Mouse (Mus musculus) bone marrow macrophage, adult 2 months (primary cell): ENCODE measurements around the gene Sec62. TPM values are rescaled to one million over a fixed set of nuclear protein-coding genes. Genes with fewer than 3 reads are reported as not detected.

Source experiments
- H3K27ac ChIP-seq: 2 replicates; pipeline ENCODE4 v1.5.1; 2012; ENCODE audit warnings: low read depth, low read length; ENCODE audit not compliant: insufficient read depth
- H3K4me1 ChIP-seq: 2 replicates; pipeline ENCODE4 v1.6.1; 2012; ENCODE audit warnings: low read length; ENCODE audit not compliant: control insufficient read depth, insufficient read depth
- H3K4me3 ChIP-seq: 2 replicates; pipeline ENCODE4 v1.5.1; 2012; ENCODE audit warnings: mild to moderate bottlenecking, low read length, moderate library complexity; ENCODE audit not compliant: insufficient read depth
- CTCF ChIP-seq: IDR thresholded peaks from 2 replicates; pipeline ENCODE4 v1.5.1; 2012; ENCODE audit warnings: low read depth, mild to moderate bottlenecking, low read length, moderate library complexity
- POLR2A ChIP-seq: IDR thresholded peaks from 2 replicates; pipeline ENCODE4 v1.6.1; 2012; ENCODE audit warnings: mild to moderate bottlenecking, low read depth, low read length, borderline replicate concordance
- polyA plus RNA-seq: library from polyadenylated mRNA; stranded (reverse); fragments of >200 nt; gene quantifications from 2 replicates; pipeline ENCODE4 v1.2.4, GENCODE M21; 2012; ENCODE audit not compliant: missing spikeins, insufficient read depth, insufficient read length

Sec62 gene
- polyA plus RNA-seq, 1 experiment: 104 TPM

- no peak for TF ChIP-seq POLR2A
- TF ChIP-seq CTCF: no peak
- H3K27ac ChIP-seq: no peak overlapping the region
- no peaks in the 10 kb centered on the region for H3K4me1 ChIP-seq
- H3K4me3 ChIP-seq: no peak overlapping the region
These were observed 22.7 kb upstream of the Sec62 start for GRCm38 (mm10) chr3:30769755-30770515.

GRCm38 (mm10) chr3:30771560-30771959, 21.1 kb upstream of the Sec62 start:
- no peak overlapping the region for H3K4me3 ChIP-seq
- TF ChIP-seq POLR2A (no peak), CTCF (no peak)

GRCm38 (mm10) chr3:30772631-30773030, 20.0 kb upstream of the Sec62 start:
- TF ChIP-seq POLR2A: no peak
- TF ChIP-seq CTCF: no peak
- Histone ChIP-seq H3K27ac (no peak overlapping the region), H3K4me1 (no peaks in the 10 kb centered on the region), H3K4me3 (no peak overlapping the region)

More at GRCm38 (mm10) chr3:30771560-30771959, 21.1 kb upstream of the Sec62 start:
- no peaks in the 10 kb centered on the region for H3K4me1 ChIP-seq
- no peak overlapping the region for H3K27ac ChIP-seq

GRCm38 (mm10) chr3:30774677-30775076, 18.0 kb upstream of the Sec62 start:
- TF ChIP-seq CTCF (no peak), POLR2A (no peak)
- Histone ChIP-seq H3K4me3 (no peak overlapping the region), H3K27ac (no peak overlapping the region), H3K4me1 (no peaks in the 10 kb centered on the region)

GRCm38 (mm10) chr3:30777984-30778383, 14.7 kb upstream of the Sec62 start:
- H3K27ac ChIP-seq: no peak overlapping the region
- H3K4me1 ChIP-seq: no peaks in the 10 kb centered on the region
- H3K4me3 ChIP-seq: no peak overlapping the region
- TF ChIP-seq POLR2A (no peak), CTCF (no peak)

- TF ChIP-seq POLR2A (no peak), CTCF (no peak)
- H3K27ac ChIP-seq: no peak overlapping the region
These were observed 4.1 kb upstream of the Sec62 start for GRCm38 (mm10) chr3:30788531-30788930.

GRCm38 (mm10) chr3:30793403-30794221, 937 bp downstream of the Sec62 start:
- TF ChIP-seq CTCF (peak; percentile 6; the same call in 1 of the 2 replicates), POLR2A (no peak)
- Histone ChIP-seq H3K27ac (peak overlapping the region; percentile 45), H3K4me1 (no peaks in the 10 kb centered on the region), H3K4me3 (peak overlapping the region; percentile 88)

More at GRCm38 (mm10) chr3:30788531-30788930, 4.1 kb upstream of the Sec62 start:
- Histone ChIP-seq H3K4me3 (no peak overlapping the region), H3K4me1 (no peaks in the 10 kb centered on the region)

- H3K4me3 ChIP-seq: no peak overlapping the region
These were observed 9.5 kb downstream of the Sec62 start for GRCm38 (mm10) chr3:30802171-30802570.

GRCm38 (mm10) chr3:30812881-30813280, 20.2 kb downstream of the Sec62 start:
- H3K4me1 ChIP-seq: 0 out of 2 replicates have a peak, but pooled peaks cover 2% of the 10 kb centered on the region
- TF ChIP-seq POLR2A (no peak), CTCF (no peak)
- no peak overlapping the region for H3K27ac ChIP-seq
- no peak overlapping the region for H3K4me3 ChIP-seq

More at GRCm38 (mm10) chr3:30802171-30802570, 9.5 kb downstream of the Sec62 start:
- Histone ChIP-seq H3K27ac (no peak overlapping the region), H3K4me1 (no peaks in the 10 kb centered on the region)
- TF ChIP-seq CTCF (no peak), POLR2A (no peak)

- H3K4me1 ChIP-seq: no peaks in the 10 kb centered on the region
- TF ChIP-seq POLR2A (no peak), CTCF (no peak)
- H3K27ac ChIP-seq: no peak overlapping the region
- no peak overlapping the region for H3K4me3 ChIP-seq
These were observed 26.0 kb downstream of the Sec62 start for GRCm38 (mm10) chr3:30818630-30819125.
